Mouse (Mus musculus): ENCODE data around the gene Olfr1423.
"Not testable (repeated sequence)": the region's sequence is repeated elsewhere in the genome, so short reads cannot be mapped to it uniquely, and the experiment has no call there.

DNA sequence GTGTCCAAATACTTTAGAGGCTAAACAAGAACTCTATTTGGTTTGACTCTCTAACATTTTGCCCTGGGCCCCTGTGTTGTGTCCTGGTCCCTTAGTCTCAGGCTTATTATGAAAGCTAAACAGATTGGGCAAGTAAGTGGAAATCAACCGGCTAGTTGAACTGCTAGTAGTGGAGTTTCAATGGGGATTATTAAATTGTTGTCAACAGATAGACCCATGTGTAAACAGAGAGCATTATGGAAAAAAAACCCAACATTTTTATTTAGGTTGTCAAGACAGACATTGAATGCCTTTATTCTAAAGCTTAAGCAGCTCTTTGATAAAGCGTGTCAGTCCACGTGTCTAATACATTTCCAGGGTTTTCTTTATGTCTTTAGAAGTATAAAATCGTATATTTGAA is 36.5 kb upstream of the Olfr1423 start, which contains the start of gene Olfr1425:
- not testable (repeated sequence) for TF ChIP-seq CTCF (IDR thresholded peaks at IDR 0.05; ENCODE audit: borderline replicate concordance, extremely low read depth, insufficient read depth, insufficient read length); POLR2A (IDR thresholded peaks at IDR 0.05; ENCODE audit: borderline replicate concordance, extremely low read depth, insufficient read depth, insufficient read length, poor library complexity, severe bottlenecking)
